Mouse (Mus musculus): ENCODE data around the gene Fam43b. TPM values are rescaled to one million over a fixed set of nuclear protein-coding genes. Genes with fewer than 3 reads are reported as not detected.
"Not testable (repeated sequence)": the region's sequence is repeated elsewhere in the genome, so short reads cannot be mapped to it uniquely, and the experiment has no call there.

Fam43b gene
- polyA plus RNA-seq, 1 experiment, result not detected

- Histone ChIP-seq H3ac (ENCODE audit: control insufficient read depth, insufficient read length, low read depth) (no peak overlapping the region), H3K27me3 (ENCODE audit: control insufficient read depth, insufficient read depth, insufficient read length) (no peaks in the 10 kb centered on the region), H3K4me3 (ENCODE audit: insufficient read depth, poor library complexity, severe bottlenecking) (no peak overlapping the region), H3K79me2 (ENCODE audit: control insufficient read depth, insufficient read depth) (peaks cover 4% of the 10 kb centered on the region), H3K79me3 (ENCODE audit: low read depth) (peaks cover 1% of the 10 kb centered on the region), H3K36me3 (ENCODE audit: control insufficient read depth, insufficient read depth) (no peaks in the 10 kb centered on the region)
- TF ChIP-seq MAX (IDR thresholded peaks at IDR 0.05) (no peak), USF1 (IDR thresholded peaks at IDR 0.05; ENCODE audit: low read depth) (no peak), CEBPB (IDR thresholded peaks at IDR 0.05; ENCODE audit: low read depth) (no peak), MYOG (IDR thresholded peaks at IDR 0.05; ENCODE audit: control insufficient read depth, extremely low read depth, insufficient read length) (no peak), CTCF (IDR thresholded peaks at IDR 0.05; ENCODE audit: control insufficient read depth, insufficient read depth, insufficient read length) (no peak), FOSL1 (IDR thresholded peaks at IDR 0.05; ENCODE audit: insufficient read depth, low read length, poor library complexity, severe bottlenecking) (no peak), MYOD1 (IDR thresholded peaks at IDR 0.05; ENCODE audit: control insufficient read depth, insufficient read length, low read depth) (no peak)
Observed at GRCm38 (mm10) chr4:138429778-138430177, 33.5 kb upstream of the Fam43b start.

GRCm38 (mm10) chr4:138426778-138427705 lies 30.7 kb upstream of the Fam43b start:
- H3K36me3 ChIP-seq (ENCODE audit: control insufficient read depth, insufficient read depth), result no peaks in the 10 kb centered on the region
- H3K79me3 ChIP-seq (ENCODE audit: low read depth), result no peaks in the 10 kb centered on the region
- H3K27me3 ChIP-seq (ENCODE audit: control insufficient read depth, insufficient read depth, insufficient read length), result peaks cover 2% of the 10 kb centered on the region
- H3K79me2 ChIP-seq (ENCODE audit: control insufficient read depth, insufficient read depth), result no peaks in the 10 kb centered on the region
- peak; percentile 10 for TF ChIP-seq CTCF (IDR thresholded peaks at IDR 0.05; ENCODE audit: control insufficient read depth, insufficient read depth, insufficient read length)
- no peak for TF ChIP-seq CEBPB (IDR thresholded peaks at IDR 0.05; ENCODE audit: low read depth)
- H3ac ChIP-seq (ENCODE audit: control insufficient read depth, insufficient read length, low read depth), result no peak overlapping the region
- H3K4me3 ChIP-seq (ENCODE audit: insufficient read depth, poor library complexity, severe bottlenecking), result no peak overlapping the region

DNA sequence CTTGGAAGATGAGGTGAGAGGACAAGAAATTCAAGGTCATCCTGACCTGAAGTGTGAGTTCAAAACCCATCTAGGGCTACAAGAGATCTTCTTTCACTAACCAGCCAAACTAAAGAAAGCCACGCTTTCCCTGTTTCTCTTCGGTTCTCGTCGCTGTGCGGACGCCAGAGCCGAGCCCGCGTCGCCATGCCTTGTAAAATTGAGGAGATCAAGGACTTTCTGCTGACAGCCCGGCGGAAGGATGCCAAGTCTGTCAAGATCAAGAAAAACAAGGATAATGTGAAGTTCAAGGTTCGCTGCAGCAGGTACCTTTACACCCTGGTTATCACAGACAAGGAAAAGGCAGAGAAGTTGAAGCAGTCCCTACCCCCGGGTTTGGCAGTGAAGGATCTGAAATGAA lies 29.3 kb upstream of the Fam43b start:
- H3K27me3 ChIP-seq (ENCODE audit: control insufficient read depth, insufficient read depth, insufficient read length), result peaks cover 14% of the 10 kb centered on the region

DNA sequence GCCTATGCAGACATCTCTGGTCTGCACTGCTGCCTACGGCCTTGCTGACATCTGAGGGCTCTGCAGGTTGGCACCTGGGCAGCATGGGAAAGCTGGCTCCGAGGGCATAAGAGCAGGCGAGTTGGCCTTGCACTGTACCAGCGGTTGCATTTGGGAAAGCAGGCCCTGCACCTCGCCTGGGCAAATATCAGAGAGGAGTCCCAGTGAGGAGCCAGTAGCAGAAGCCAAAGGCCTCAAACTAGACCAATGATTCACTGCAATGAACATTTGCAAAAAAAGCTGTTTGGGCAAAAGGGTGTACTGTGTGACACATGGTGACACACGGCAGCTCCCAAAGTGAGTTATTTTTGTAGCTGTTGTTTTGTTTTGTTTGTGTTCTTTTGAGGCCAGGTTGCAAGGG lies 28.7 kb upstream of the Fam43b start:
- Histone ChIP-seq H3K27me3 (ENCODE audit: control insufficient read depth, insufficient read depth, insufficient read length) (peaks cover 20% of the 10 kb centered on the region), H3K79me2 (ENCODE audit: control insufficient read depth, insufficient read depth) (no peaks in the 10 kb centered on the region), H3K36me3 (ENCODE audit: control insufficient read depth, insufficient read depth) (no peaks in the 10 kb centered on the region), H3K79me3 (ENCODE audit: low read depth) (no peaks in the 10 kb centered on the region), H3K4me3 (ENCODE audit: insufficient read depth, poor library complexity, severe bottlenecking) (no peak overlapping the region), H3ac (ENCODE audit: control insufficient read depth, insufficient read length, low read depth) (no peak overlapping the region)
- TF ChIP-seq MYOG (IDR thresholded peaks at IDR 0.05; ENCODE audit: control insufficient read depth, extremely low read depth, insufficient read length) (no peak), CEBPB (IDR thresholded peaks at IDR 0.05; ENCODE audit: low read depth) (no peak), USF1 (IDR thresholded peaks at IDR 0.05; ENCODE audit: low read depth) (no peak), MYOD1 (IDR thresholded peaks at IDR 0.05; ENCODE audit: control insufficient read depth, insufficient read length, low read depth) (no peak), FOSL1 (IDR thresholded peaks at IDR 0.05; ENCODE audit: insufficient read depth, low read length, poor library complexity, severe bottlenecking) (no peak), MAX (IDR thresholded peaks at IDR 0.05) (no peak), CTCF (IDR thresholded peaks at IDR 0.05; ENCODE audit: control insufficient read depth, insufficient read depth, insufficient read length) (no peak)

More for the DNA sequence above, 29.3 kb upstream of the Fam43b start:
- not testable (repeated sequence) for H3K36me3 ChIP-seq (ENCODE audit: control insufficient read depth, insufficient read depth); H3K4me3 ChIP-seq (ENCODE audit: insufficient read depth, poor library complexity, severe bottlenecking); H3ac ChIP-seq (ENCODE audit: control insufficient read depth, insufficient read length, low read depth); H3K79me2 ChIP-seq (ENCODE audit: control insufficient read depth, insufficient read depth); H3K79me3 ChIP-seq (ENCODE audit: low read depth)

GRCm38 (mm10) chr4:138418340-138418957 lies 22.1 kb upstream of the Fam43b start:
- Histone ChIP-seq H3K79me3 (ENCODE audit: low read depth) (no peaks in the 10 kb centered on the region), H3K79me2 (ENCODE audit: control insufficient read depth, insufficient read depth) (no peaks in the 10 kb centered on the region), H3K36me3 (ENCODE audit: control insufficient read depth, insufficient read depth) (no peaks in the 10 kb centered on the region), H3K27me3 (ENCODE audit: control insufficient read depth, insufficient read depth, insufficient read length) (peaks cover 66% of the 10 kb centered on the region), H3K4me3 (ENCODE audit: insufficient read depth, poor library complexity, severe bottlenecking) (no peak overlapping the region), H3ac (ENCODE audit: control insufficient read depth, insufficient read length, low read depth) (no peak overlapping the region)
- no peak for TF ChIP-seq MYOG (IDR thresholded peaks at IDR 0.05; ENCODE audit: control insufficient read depth, extremely low read depth, insufficient read length)
- TF ChIP-seq MYOD1 (IDR thresholded peaks at IDR 0.05; ENCODE audit: control insufficient read depth, insufficient read length, low read depth), result no peak
- no peak for TF ChIP-seq MAX (IDR thresholded peaks at IDR 0.05)

DNA sequence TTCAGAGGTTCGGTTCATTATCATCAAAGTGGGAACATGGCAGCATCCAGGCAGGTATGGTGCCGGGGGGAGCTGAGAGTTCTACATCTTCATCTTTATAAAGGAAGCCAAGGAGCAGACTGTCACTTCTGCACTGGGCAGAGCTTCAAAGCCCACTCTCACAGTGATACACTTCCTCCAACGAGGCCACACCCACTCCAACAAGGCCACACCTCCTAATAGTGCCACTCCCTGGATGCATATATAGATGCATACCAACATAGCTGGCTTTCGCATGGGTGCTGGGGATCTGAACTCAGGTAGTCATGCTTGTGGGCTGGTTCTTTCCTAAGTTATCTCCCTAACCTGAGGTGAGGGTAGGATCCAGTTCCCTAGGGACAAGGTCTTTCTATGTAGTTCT lies 21.6 kb upstream of the Fam43b start:
- H3ac ChIP-seq (ENCODE audit: control insufficient read depth, insufficient read length, low read depth), result no peak overlapping the region
- H3K27me3 ChIP-seq (ENCODE audit: control insufficient read depth, insufficient read depth, insufficient read length), result peaks cover 70% of the 10 kb centered on the region
- no peaks in the 10 kb centered on the region for H3K79me3 ChIP-seq (ENCODE audit: low read depth)
- no peaks in the 10 kb centered on the region for H3K79me2 ChIP-seq (ENCODE audit: control insufficient read depth, insufficient read depth)
- TF ChIP-seq MAX (IDR thresholded peaks at IDR 0.05) (no peak), CEBPB (IDR thresholded peaks at IDR 0.05; ENCODE audit: low read depth) (no peak), CTCF (IDR thresholded peaks at IDR 0.05; ENCODE audit: control insufficient read depth, insufficient read depth, insufficient read length) (no peak), USF1 (IDR thresholded peaks at IDR 0.05; ENCODE audit: low read depth) (no peak), MYOD1 (IDR thresholded peaks at IDR 0.05; ENCODE audit: control insufficient read depth, insufficient read length, low read depth) (no peak), MYOG (IDR thresholded peaks at IDR 0.05; ENCODE audit: control insufficient read depth, extremely low read depth, insufficient read length) (no peak), FOSL1 (IDR thresholded peaks at IDR 0.05; ENCODE audit: insufficient read depth, low read length, poor library complexity, severe bottlenecking) (no peak)
- H3K36me3 ChIP-seq (ENCODE audit: control insufficient read depth, insufficient read depth), result no peaks in the 10 kb centered on the region
- H3K4me3 ChIP-seq (ENCODE audit: insufficient read depth, poor library complexity, severe bottlenecking), result no peak overlapping the region

All from C2C12 (cell line).